Mouse (Mus musculus) embryonic facial prominence, embryonic 11.5 days (tissue): ENCODE measurements around the gene Stxbp2. TPM values are rescaled to one million over a fixed set of nuclear protein-coding genes. Genes with fewer than 3 reads are reported as not detected.

Experiments used
- ATAC-seq: fragments of 200-750 bp; cut with Nextera tagmentation; replicated peaks from 2 replicates; pipeline ENCODE4 v1.8.0; 2017; ENCODE audit warnings: low read depth; ENCODE audit not compliant: insufficient number of reproducible peaks, low FRiP score, low TSS enrichment
- DNase-seq: peaks from one replicate; pipeline ENCODE4 v3.0.0-alpha.2; 2015; ENCODE audit warnings: low spot score
- H3K27ac ChIP-seq: fragments of 300-500 bp; sonication (generic); replicated peaks from 2 replicates; pipeline ENCODE4 v1.5.1; 2014; ENCODE audit warnings: mild to moderate bottlenecking, low read depth, low read length, control low read depth
- H3K27me3 ChIP-seq: fragments of 300-500 bp; sonication (generic); 2 replicates; pipeline ENCODE4 v1.6.1; 2014; ENCODE audit warnings: mild to moderate bottlenecking, low read length, moderate library complexity, mixed read lengths; ENCODE audit not compliant: control insufficient read depth, insufficient read depth
- H3K36me3 ChIP-seq: fragments of 300-500 bp; sonication (generic); replicated peaks from 2 replicates; pipeline ENCODE4 v1.6.1; 2014; ENCODE audit warnings: low read depth, mild to moderate bottlenecking, low read length, moderate library complexity, mixed read lengths; ENCODE audit not compliant: control insufficient read depth, insufficient read depth
- H3K4me1 ChIP-seq: fragments of 300-500 bp; sonication (generic); 2 replicates; pipeline ENCODE4 v1.6.1; 2014; ENCODE audit warnings: low read length, mixed read lengths; ENCODE audit not compliant: control insufficient read depth, insufficient read depth
- H3K4me2 ChIP-seq: fragments of 300-500 bp; sonication (generic); 2 replicates; pipeline ENCODE4 v1.6.1; 2014; ENCODE audit warnings: low read depth, mild to moderate bottlenecking, control low read depth, low read length, moderate library complexity
- H3K4me3 ChIP-seq: fragments of 300-500 bp; sonication (generic); 2 replicates; pipeline ENCODE4 v1.5.1; 2014; ENCODE audit warnings: low read depth, low read length, control low read depth
- H3K9ac ChIP-seq: fragments of 300-500 bp; sonication (generic); replicated peaks from 2 replicates; pipeline ENCODE4 v1.6.1; 2014; ENCODE audit warnings: mild to moderate bottlenecking, control low read depth, low read length
- H3K9me3 ChIP-seq: fragments of 300-500 bp; sonication (generic); replicated peaks from 2 replicates; pipeline ENCODE4 v1.6.1; 2016; ENCODE audit warnings: mild to moderate bottlenecking, low read length, inconsistent platforms, mixed read lengths; ENCODE audit not compliant: control insufficient read depth
- WGBS: fragments of 180-500 bp; shearing (Covaris S2); extraction: QIAGEN DNeasy Blood & Tissue Kit; methylation state at CpG from one replicate; pipeline ENCODE4 v1.1.7; 2014; 5-methylcytosine and 5-hydroxymethylcytosine counted together
- polyA plus RNA-seq: library from polyadenylated mRNA; unstranded; fragments of >200 nt; fragmentation: Nextera tagmentation; extraction: Ambion mirVana; gene quantifications from 2 replicates; pipeline ENCODE4 v1.2.1, GENCODE M21; 2014

The Stxbp2 gene
- polyA plus RNA-seq, 1 experiment from 2014 or later, result 24.9 TPM

- Histone ChIP-seq H3K4me2 (peak within 1 kb of the TSS; percentile 64), H3K9ac (peak within 1 kb of the TSS; percentile 94), H3K27me3 (no peaks in the 10 kb centered on the region), H3K4me3 (peak within 1 kb of the TSS; percentile 93), H3K4me1 (no peaks in the 10 kb centered on the region), H3K9me3 (no peaks in the 10 kb centered on the region), H3K27ac (peak within 1 kb of the TSS; percentile 87), H3K36me3 (peaks cover 9% of the 10 kb centered on the region)
- DNase-seq, result peak; percentile 95
- peak; percentile 81 for ATAC-seq
- WGBS, result under 1% methylated on average over 61 of the region's 61 CpGs
Observed at GRCm38 (mm10) chr8:3676131-3676992, 45.6 kb downstream of the Stxbp2 start, which contains the start of gene Trappc5. Trappc5 (plus strand) TSS chr8:3676299.

- peak overlapping the region; percentile 94 for H3K9ac ChIP-seq
- DNase-seq (peak; percentile 18), ATAC-seq (no peak)
Observed at GRCm38 (mm10) chr8:3676993-3677579, 46.3 kb downstream of the Stxbp2 start.

GRCm38 (mm10) chr8:3678831-3679230 lies 48.1 kb downstream of the Stxbp2 start:
- peaks cover 9% of the 10 kb centered on the region for H3K36me3 ChIP-seq
- H3K4me1 ChIP-seq, result no peaks in the 10 kb centered on the region
- H3K4me3 ChIP-seq, result no peak overlapping the region
- no peaks in the 10 kb centered on the region for H3K27me3 ChIP-seq
- ATAC-seq (no peak), DNase-seq (no peak)
- H3K4me2 ChIP-seq, result no peak overlapping the region
- 96% methylated on average over 23 of the region's 23 CpGs for WGBS
- no peak overlapping the region for H3K9ac ChIP-seq
- H3K9me3 ChIP-seq, result no peaks in the 10 kb centered on the region
- no peak overlapping the region for H3K27ac ChIP-seq

More at GRCm38 (mm10) chr8:3676993-3677579, 46.3 kb downstream of the Stxbp2 start:
- Histone ChIP-seq H3K4me3 (peak overlapping the region; percentile 93), H3K9me3 (no peaks in the 10 kb centered on the region), H3K27me3 (no peaks in the 10 kb centered on the region), H3K4me1 (no peaks in the 10 kb centered on the region), H3K36me3 (peaks cover 9% of the 10 kb centered on the region), H3K27ac (peak overlapping the region; percentile 87; the same call in 1 of the 2 replicates), H3K4me2 (peak overlapping the region; percentile 64)
- WGBS, result 6% methylated on average over 15 of the region's 15 CpGs

- Histone ChIP-seq H3K9ac (no peak overlapping the region), H3K36me3 (peaks cover 9% of the 10 kb centered on the region), H3K27me3 (no peaks in the 10 kb centered on the region), H3K4me1 (no peaks in the 10 kb centered on the region), H3K27ac (no peak overlapping the region), H3K4me3 (no peak overlapping the region), H3K4me2 (no peak overlapping the region), H3K9me3 (no peaks in the 10 kb centered on the region)
- DNase-seq (no peak), ATAC-seq (no peak)
- 95% methylated on average over 23 of the region's 23 CpGs for WGBS
Observed at GRCm38 (mm10) chr8:3679236-3679635, 48.5 kb downstream of the Stxbp2 start.

GRCm38 (mm10) chr8:3679656-3680055 lies 48.9 kb downstream of the Stxbp2 start:
- Histone ChIP-seq H3K9me3 (no peaks in the 10 kb centered on the region), H3K27ac (no peak overlapping the region), H3K27me3 (no peaks in the 10 kb centered on the region), H3K36me3 (peaks cover 9% of the 10 kb centered on the region), H3K4me2 (no peak overlapping the region), H3K9ac (no peak overlapping the region), H3K4me1 (no peaks in the 10 kb centered on the region), H3K4me3 (no peak overlapping the region)
- ATAC-seq (no peak), DNase-seq (no peak)
- WGBS, result 94% methylated on average over 5 of the region's 5 CpGs

GRCm38 (mm10) chr8:3682435-3682834 lies 51.7 kb downstream of the Stxbp2 start:
- H3K36me3 ChIP-seq, result peaks cover 9% of the 10 kb centered on the region

GRCm38 (mm10) chr8:3683408-3684176 lies 52.8 kb downstream of the Stxbp2 start:
- no peak overlapping the region for H3K9ac ChIP-seq
- H3K36me3 ChIP-seq, result peaks cover 9% of the 10 kb centered on the region
- no peak overlapping the region for H3K27ac ChIP-seq
- 74% methylated on average over 6 of the region's 6 CpGs for WGBS
- ATAC-seq, result no peak
- H3K27me3 ChIP-seq, result no peaks in the 10 kb centered on the region
- no peaks in the 10 kb centered on the region for H3K9me3 ChIP-seq
- no peaks in the 10 kb centered on the region for H3K4me1 ChIP-seq
- no peak for DNase-seq
- H3K4me3 ChIP-seq, result no peak overlapping the region
- no peak overlapping the region for H3K4me2 ChIP-seq

More at GRCm38 (mm10) chr8:3682435-3682834, 51.7 kb downstream of the Stxbp2 start:
- no peak overlapping the region for H3K9ac ChIP-seq
- WGBS, result 89% methylated on average over 5 of the region's 5 CpGs
- DNase-seq (no peak), ATAC-seq (no peak)
- H3K27ac ChIP-seq, result no peak overlapping the region
- H3K27me3 ChIP-seq, result no peaks in the 10 kb centered on the region
- no peak overlapping the region for H3K4me2 ChIP-seq
- no peak overlapping the region for H3K4me3 ChIP-seq
- H3K9me3 ChIP-seq, result no peaks in the 10 kb centered on the region
- H3K4me1 ChIP-seq, result no peaks in the 10 kb centered on the region
